Mouse (Mus musculus) kidney, adult 2 months (tissue): ENCODE measurements at regions not wholly inside any gene's neighbourhood (a gene's known extent, or its start where the extent isn't known, plus 50 kb on each side); places are given as distances from the start of the nearest gene placed in this dataset.

Source experiments
- DNase-seq: peaks from one replicate; pipeline ENCODE4 v3.0.0; 2021
- H3K27ac ChIP-seq: fragments of 200-500 bp; 2 replicates; pipeline ENCODE4 v1.5.1; 2012; ENCODE audit warnings: low read depth, low read length, control low read depth, inconsistent platforms; ENCODE audit not compliant: insufficient read depth
- H3K27me3 ChIP-seq: fragments of 200-500 bp; replicated peaks from 2 replicates; pipeline ENCODE4 v1.6.1; 2012; ENCODE audit warnings: mild to moderate bottlenecking, moderate library complexity, low read length, inconsistent platforms; ENCODE audit not compliant: control insufficient read depth, insufficient read depth
- H3K36me3 ChIP-seq: fragments of 200-500 bp; 2 replicates; pipeline ENCODE4 v1.6.1; 2012; ENCODE audit warnings: mild to moderate bottlenecking, moderate library complexity, low read length, inconsistent platforms; ENCODE audit not compliant: control insufficient read depth, insufficient read depth
- H3K4me1 ChIP-seq: fragments of 200-500 bp; 2 replicates; pipeline ENCODE4 v1.6.1; 2011; ENCODE audit warnings: low read length; ENCODE audit not compliant: control insufficient read depth, insufficient read depth
- H3K4me3 ChIP-seq: fragments of 200-500 bp; 2 replicates; pipeline ENCODE4 v1.5.1; 2011; ENCODE audit warnings: mild to moderate bottlenecking, low read depth, low read length, control low read depth; ENCODE audit not compliant: insufficient read depth
- CTCF ChIP-seq: fragments of 200-500 bp; conservative IDR thresholded peaks from 2 replicates; pipeline ENCODE4 v1.5.1; 2011; ENCODE audit warnings: low read depth, mild to moderate bottlenecking, control low read depth, low read length, moderate library complexity, mixed read lengths; ENCODE audit not compliant: insufficient read depth, insufficient read length
- POLR2A ChIP-seq: fragments of 200-500 bp; IDR thresholded peaks from one replicate; pipeline ENCODE4 v1.6.1; 2011; ENCODE audit warnings: low read depth, low read length, control low read depth
- WGBS: fragments of 180-500 bp; shearing (Covaris S2); methylation state at CpG from one replicate; pipeline ENCODE4 v1.1.7; 2018; 5-methylcytosine and 5-hydroxymethylcytosine counted together

DNA sequence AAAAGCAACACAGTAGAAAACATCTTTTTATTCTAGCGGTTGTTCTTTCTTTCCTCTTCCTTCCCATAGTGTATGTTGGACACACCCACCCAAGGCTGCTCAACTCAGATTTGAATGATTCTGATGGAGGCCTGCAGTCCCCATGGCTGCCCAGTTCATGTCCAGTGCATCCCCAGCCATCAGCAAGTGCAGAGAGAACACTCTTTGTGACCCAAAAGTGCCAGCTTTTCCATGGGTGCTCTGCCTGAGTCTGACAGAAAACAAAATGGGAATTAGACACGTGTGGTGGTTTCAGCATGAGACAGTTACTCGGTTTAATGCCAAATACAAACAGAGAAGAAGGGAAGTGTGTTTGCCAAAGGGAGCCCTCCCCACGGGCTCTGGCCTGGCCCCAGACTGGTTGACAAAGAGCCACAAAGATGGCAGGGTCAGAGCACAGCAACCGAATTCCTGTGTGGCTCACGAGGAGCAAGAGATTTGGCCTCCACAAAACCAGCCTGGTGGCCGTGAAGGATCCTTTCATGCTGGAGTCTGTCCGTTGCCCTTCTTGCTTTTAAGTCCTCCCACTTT is 60.6 kb upstream of the Pax6 start:
- no peak overlapping the region for H3K4me3 ChIP-seq
- WGBS, result 71% methylated on average over 8 of the region's 8 CpGs
- no peak for TF ChIP-seq POLR2A

DNA sequence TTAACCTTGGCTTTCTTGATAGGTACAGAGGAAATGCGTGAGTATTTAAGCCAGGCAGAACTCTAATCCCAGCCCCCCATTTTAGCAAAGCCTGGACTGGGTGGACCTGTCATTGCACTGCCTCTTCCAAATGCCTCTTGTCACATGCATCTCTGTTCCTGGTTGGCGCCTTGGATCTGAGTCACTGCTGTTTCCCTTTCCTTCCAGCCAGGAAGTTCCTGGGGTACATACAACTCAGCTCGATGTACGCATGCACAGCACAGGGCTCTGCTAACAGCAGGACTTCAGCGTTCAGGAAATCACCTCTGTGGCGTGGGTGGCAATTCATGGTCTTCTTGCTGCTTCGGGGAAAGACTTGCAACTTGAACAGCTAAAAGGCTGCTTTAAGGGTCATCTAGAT is 59.9 kb upstream of the Pax6 start:
- WGBS, result 64% methylated on average over 7 of the region's 7 CpGs
- no peak overlapping the region for H3K27ac ChIP-seq
- no peaks in the 10 kb centered on the region for H3K36me3 ChIP-seq
- no peaks in the 10 kb centered on the region for H3K27me3 ChIP-seq
- no peaks in the 10 kb centered on the region for H3K4me1 ChIP-seq
- TF ChIP-seq POLR2A (no peak), CTCF (no peak)
- no peak for DNase-seq
- H3K4me3 ChIP-seq, result no peak overlapping the region

More for the DNA sequence above, 60.6 kb upstream of the Pax6 start:
- no peak for DNase-seq
- H3K27me3 ChIP-seq, result no peaks in the 10 kb centered on the region
- H3K27ac ChIP-seq, result no peak overlapping the region
- no peaks in the 10 kb centered on the region for H3K36me3 ChIP-seq
- no peaks in the 10 kb centered on the region for H3K4me1 ChIP-seq

DNA sequence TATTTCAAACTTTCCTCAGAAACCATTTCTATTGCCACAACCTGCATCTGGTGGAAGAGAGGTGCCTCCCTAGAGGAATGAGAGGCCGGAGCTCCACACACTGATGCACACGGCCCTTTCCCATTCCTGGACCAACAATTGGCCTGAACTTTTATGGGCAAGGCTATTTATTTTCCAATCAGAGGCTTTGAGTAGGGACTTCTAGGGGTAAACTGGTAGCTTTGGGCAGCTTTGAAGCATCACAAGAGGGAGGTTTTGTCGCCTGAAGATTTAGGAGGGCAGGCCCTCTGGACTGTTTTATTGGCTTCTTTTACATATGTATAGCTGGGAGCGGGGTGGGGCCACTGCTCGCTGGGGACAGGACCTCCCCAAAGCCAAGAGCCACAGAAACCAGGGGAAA is 57.7 kb upstream of the Pax6 start:
- Histone ChIP-seq H3K27me3 (no peaks in the 10 kb centered on the region), H3K4me3 (no peak overlapping the region), H3K36me3 (no peaks in the 10 kb centered on the region), H3K4me1 (no peaks in the 10 kb centered on the region), H3K27ac (no peak overlapping the region)
- TF ChIP-seq POLR2A (no peak), CTCF (no peak)
- WGBS, result 54% methylated on average over 5 of the region's 5 CpGs
- DNase-seq, result no peak

DNA sequence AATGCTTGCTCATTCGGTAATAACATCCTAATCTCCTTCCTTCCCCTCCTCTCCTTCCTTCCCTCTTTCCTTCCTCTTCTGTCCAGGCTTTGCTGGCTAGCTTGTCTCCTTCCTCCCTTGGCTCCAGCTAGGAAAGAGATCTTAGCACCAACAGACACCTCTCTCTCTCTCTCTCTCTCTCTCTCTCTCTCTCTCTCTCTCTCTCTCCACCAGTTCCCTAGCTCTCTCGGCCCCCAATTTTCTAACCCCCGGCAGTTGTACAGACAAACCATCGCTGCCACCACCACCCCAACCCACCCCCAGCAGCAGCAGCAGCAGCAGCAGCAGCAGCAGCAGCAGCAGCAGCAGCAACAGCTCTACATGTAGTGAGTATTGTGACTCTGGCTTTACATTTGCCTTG is 57.0 kb upstream of the Pax6 start:
- TF ChIP-seq CTCF (no peak), POLR2A (no peak)
- no peak overlapping the region for H3K27ac ChIP-seq
- no peaks in the 10 kb centered on the region for H3K27me3 ChIP-seq
- H3K4me3 ChIP-seq, result no peak overlapping the region
- no peaks in the 10 kb centered on the region for H3K36me3 ChIP-seq
- DNase-seq, result no peak
- no peaks in the 10 kb centered on the region for H3K4me1 ChIP-seq
- 40% methylated on average over 4 of the region's 4 CpGs for WGBS

DNA sequence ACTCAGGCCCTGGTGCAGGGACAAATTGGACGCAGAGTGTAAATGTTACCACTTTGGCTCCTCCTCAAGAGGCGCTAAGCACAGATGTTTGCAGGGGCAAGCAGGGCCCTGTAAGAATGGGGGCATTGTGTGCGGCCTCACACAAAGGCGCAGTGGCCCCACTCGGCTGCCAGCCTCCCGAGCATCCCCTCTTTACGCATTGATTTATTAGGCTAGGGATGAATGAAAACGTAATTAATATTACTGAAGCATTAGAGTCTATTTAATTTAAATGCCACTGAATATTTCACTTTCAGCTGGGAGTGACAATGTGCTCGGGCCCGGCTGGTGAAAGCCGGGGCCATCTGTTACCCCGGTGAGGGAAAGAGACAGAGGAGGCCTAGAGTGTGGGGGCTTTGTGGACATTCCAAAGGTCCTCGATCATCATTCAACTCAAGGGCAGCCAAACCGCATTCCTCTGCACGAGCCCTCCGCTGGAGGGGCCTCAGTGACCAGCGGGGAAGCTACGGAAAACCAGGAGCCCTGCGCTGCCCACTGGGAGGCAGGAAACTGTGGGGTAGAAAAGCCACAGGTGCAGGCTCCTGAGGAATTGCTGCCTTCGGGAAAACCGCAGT is 56.5 kb upstream of the Pax6 start:
- no peaks in the 10 kb centered on the region for H3K4me1 ChIP-seq
- H3K27ac ChIP-seq, result no peak overlapping the region
- no peak for TF ChIP-seq POLR2A
- no peak for TF ChIP-seq CTCF
- no peaks in the 10 kb centered on the region for H3K27me3 ChIP-seq
- WGBS, result 18% methylated on average over 21 of the region's 21 CpGs
- no peak overlapping the region for H3K4me3 ChIP-seq
- DNase-seq, result no peak
- H3K36me3 ChIP-seq, result no peaks in the 10 kb centered on the region

DNA sequence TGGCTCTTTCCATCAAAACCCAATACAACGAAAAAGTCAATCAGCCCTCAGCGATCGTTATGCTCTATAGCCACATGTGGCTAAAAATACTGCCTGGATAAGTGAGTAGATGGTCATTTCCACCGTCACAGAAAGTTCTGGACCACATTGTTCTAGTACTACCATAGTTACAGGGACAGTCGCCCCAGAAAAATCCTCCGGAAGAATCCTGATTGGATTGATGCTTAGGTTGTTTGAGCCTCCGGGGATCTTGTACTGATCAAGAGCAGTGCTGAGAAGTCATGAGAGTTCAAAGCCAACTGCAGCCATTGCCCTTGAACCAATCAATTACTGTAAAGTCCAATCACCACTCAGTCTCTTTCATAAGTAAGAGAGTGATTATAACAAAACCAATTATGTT is 56.0 kb upstream of the Pax6 start:
- Histone ChIP-seq H3K4me1 (no peaks in the 10 kb centered on the region), H3K4me3 (no peak overlapping the region), H3K27me3 (no peaks in the 10 kb centered on the region), H3K36me3 (no peaks in the 10 kb centered on the region), H3K27ac (no peak overlapping the region)
- no peak for TF ChIP-seq CTCF
- TF ChIP-seq POLR2A, result no peak
- WGBS, result 48% methylated on average over 7 of the region's 7 CpGs
- no peak for DNase-seq

DNA sequence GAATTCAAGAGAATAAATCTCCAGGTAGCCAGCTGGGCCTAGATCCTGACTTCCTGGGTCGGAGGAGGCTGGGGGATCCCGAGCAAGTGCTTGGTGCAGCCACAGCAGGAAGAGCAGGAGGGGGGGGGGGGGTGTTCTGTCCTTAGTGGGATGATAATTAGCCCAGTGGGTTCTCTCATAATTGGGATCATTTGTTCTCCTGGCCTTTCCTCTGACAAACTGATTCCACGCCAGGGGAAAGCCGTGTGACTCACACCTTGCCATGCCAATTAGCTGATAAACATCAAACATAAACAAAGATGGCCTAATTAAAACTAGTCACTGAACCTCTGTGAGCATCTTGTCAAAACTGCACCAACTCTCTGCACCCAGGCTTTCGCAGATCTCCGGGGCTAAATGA is 55.5 kb upstream of the Pax6 start:
- WGBS, result 79% methylated on average over 6 of the region's 6 CpGs
- H3K4me3 ChIP-seq, result no peak overlapping the region

More for the DNA sequence above, 55.5 kb upstream of the Pax6 start:
- TF ChIP-seq POLR2A (no peak), CTCF (no peak)
- Histone ChIP-seq H3K4me1 (no peaks in the 10 kb centered on the region), H3K27ac (no peak overlapping the region), H3K27me3 (no peaks in the 10 kb centered on the region), H3K36me3 (no peaks in the 10 kb centered on the region)
- DNase-seq, result no peak
